Mouse (Mus musculus) stomach, postnatal 0 days (tissue): ENCODE results near the gene Prss35.

Source experiments
- CTCF ChIP-seq: IDR thresholded peaks from 2 replicates; pipeline ENCODE4 v1.5.1; 2016; ENCODE audit warnings: antibody characterized with exemption, low read depth, mild to moderate bottlenecking, moderate library complexity
- EP300 ChIP-seq: optimal IDR thresholded peaks from 2 replicates; pipeline ENCODE3; 2016; ENCODE audit warnings: antibody characterized with exemption

GRCm38 (mm10) chr9:86708921-86709320 is 34.5 kb upstream of the Prss35 start:
- TF ChIP-seq CTCF (no peak), EP300 (no peak)
